Mouse (Mus musculus) heart, embryonic 11.5 days (tissue): ENCODE results near the gene Slc5a5. TPM values are rescaled to one million over a fixed set of nuclear protein-coding genes. Genes with fewer than 3 reads are reported as not detected.

Experiments
- ATAC-seq: fragments of 200-750 bp; cut with Nextera tagmentation; replicated peaks from 2 replicates; pipeline ENCODE4 v1.8.0; 2017; ENCODE audit warnings: moderate library complexity; ENCODE audit not compliant: insufficient number of reproducible peaks, low FRiP score, low TSS enrichment
- H3K27ac ChIP-seq: fragments of 300-500 bp; sonication (generic); 2 replicates; pipeline ENCODE4 v1.5.1; 2014; ENCODE audit warnings: mild to moderate bottlenecking, low read depth, low read length
- H3K27me3 ChIP-seq: fragments of 300-500 bp; sonication (generic); 2 replicates; pipeline ENCODE4 v1.6.1; 2014; ENCODE audit warnings: mild to moderate bottlenecking, low read length, mixed read lengths; ENCODE audit not compliant: control insufficient read depth, insufficient read depth
- H3K36me3 ChIP-seq: fragments of 300-500 bp; sonication (generic); 2 replicates; pipeline ENCODE4 v1.6.1; 2014; ENCODE audit warnings: mild to moderate bottlenecking, low read length, moderate library complexity, mixed read lengths; ENCODE audit not compliant: control insufficient read depth, insufficient read depth
- H3K4me1 ChIP-seq: fragments of 300-500 bp; sonication (generic); 2 replicates; pipeline ENCODE4 v1.6.1; 2014; ENCODE audit warnings: low read length; ENCODE audit not compliant: control insufficient read depth, insufficient read depth
- H3K4me2 ChIP-seq: fragments of 300-500 bp; sonication (generic); 2 replicates; pipeline ENCODE4 v1.6.1; 2014; ENCODE audit warnings: mild to moderate bottlenecking, moderate library complexity
- H3K4me3 ChIP-seq: fragments of 300-500 bp; sonication (generic); 2 replicates; pipeline ENCODE4 v1.5.1; 2014; ENCODE audit warnings: low read depth, low read length
- H3K9ac ChIP-seq: fragments of 300-500 bp; sonication (generic); 2 replicates; pipeline ENCODE4 v1.6.1; 2014; ENCODE audit warnings: mild to moderate bottlenecking, low read depth, low read length, moderate library complexity
- H3K9me3 ChIP-seq: fragments of 300-500 bp; sonication (generic); replicated peaks from 2 replicates; pipeline ENCODE4 v1.6.1; 2016; ENCODE audit warnings: low read length; ENCODE audit not compliant: control insufficient read depth
- WGBS: fragments of 180-500 bp; shearing (Covaris S2); extraction: QIAGEN DNeasy Blood & Tissue Kit; methylation state at CpG from one replicate; pipeline ENCODE4 v1.1.7; 2014; ENCODE audit not compliant: insufficient replicate concordance; 5-methylcytosine and 5-hydroxymethylcytosine counted together
- polyA plus RNA-seq: library from polyadenylated mRNA; unstranded; fragments of >200 nt; fragmentation: Nextera tagmentation; extraction: Ambion mirVana; gene quantifications from 2 replicates; pipeline ENCODE4 v1.2.1, GENCODE M21; 2014

Slc5a5 gene
- 0.06 TPM in 1 of 2 replicates, not detected in the other for polyA plus RNA-seq

GRCm38 (mm10) chr8:70892022-70892895 is at the start of gene Slc5a5:
TSS of gene Slc5a5 (minus strand) at chr8:70892757.
- WGBS: 3% methylated on average over 78 of the region's 80 CpGs
- Histone ChIP-seq H3K9me3 (no peaks in the 10 kb centered on the region), H3K4me2 (peak within 1 kb of the TSS; percentile 52), H3K36me3 (peaks cover 18% of the 10 kb centered on the region), H3K9ac (0 out of 2 replicates have a peak within 1 kb of the TSS, but pooled peaks have one; percentile 30), H3K27ac (no peak within 1 kb of the TSS), H3K27me3 (peaks cover 58% of the 10 kb centered on the region), H3K4me3 (peak within 1 kb of the TSS; percentile 31), H3K4me1 (peaks cover 17% of the 10 kb centered on the region)
- no peak for ATAC-seq

GRCm38 (mm10) chr8:70941478-70941877 is 48.9 kb upstream of the Slc5a5 start:
- no peaks in the 10 kb centered on the region for H3K9me3 ChIP-seq
- no peak overlapping the region for H3K4me3 ChIP-seq
- no peak overlapping the region for H3K9ac ChIP-seq
- no peaks in the 10 kb centered on the region for H3K27me3 ChIP-seq
- no peak for ATAC-seq
- H3K4me2 ChIP-seq: no peak overlapping the region
- WGBS: 70% methylated on average over 2 of the region's 2 CpGs
- no peaks in the 10 kb centered on the region for H3K4me1 ChIP-seq
- H3K27ac ChIP-seq: no peak overlapping the region
- H3K36me3 ChIP-seq: no peaks in the 10 kb centered on the region

- Histone ChIP-seq H3K4me1 (no peaks in the 10 kb centered on the region), H3K9me3 (no peaks in the 10 kb centered on the region), H3K27me3 (no peaks in the 10 kb centered on the region), H3K36me3 (no peaks in the 10 kb centered on the region), H3K4me2 (no peak overlapping the region), H3K27ac (no peak overlapping the region), H3K9ac (no peak overlapping the region), H3K4me3 (no peak overlapping the region)
- WGBS: 82% methylated on average over 6 of the region's 6 CpGs
- ATAC-seq: no peak
These were observed 44.6 kb upstream of the Slc5a5 start for GRCm38 (mm10) chr8:70937200-70937599.

- Histone ChIP-seq H3K27me3 (no peaks in the 10 kb centered on the region), H3K4me3 (no peak overlapping the region), H3K27ac (no peak overlapping the region), H3K4me2 (no peak overlapping the region), H3K4me1 (no peaks in the 10 kb centered on the region), H3K36me3 (no peaks in the 10 kb centered on the region), H3K9ac (no peak overlapping the region), H3K9me3 (no peaks in the 10 kb centered on the region)
- WGBS: 62% methylated on average over 7 of the region's 7 CpGs
- ATAC-seq: no peak
These were observed 42.2 kb upstream of the Slc5a5 start for GRCm38 (mm10) chr8:70934786-70935185.

GRCm38 (mm10) chr8:70933036-70933435 is 40.5 kb upstream of the Slc5a5 start:
- Histone ChIP-seq H3K4me1 (no peaks in the 10 kb centered on the region), H3K27ac (no peak overlapping the region), H3K9me3 (no peaks in the 10 kb centered on the region), H3K4me2 (no peak overlapping the region), H3K36me3 (no peaks in the 10 kb centered on the region), H3K4me3 (no peak overlapping the region), H3K9ac (no peak overlapping the region), H3K27me3 (no peaks in the 10 kb centered on the region)
- WGBS: 87% methylated on average over 4 of the region's 4 CpGs
- ATAC-seq: no peak

GRCm38 (mm10) chr8:70931731-70932130 is 39.2 kb upstream of the Slc5a5 start:
- H3K4me1 ChIP-seq: no peaks in the 10 kb centered on the region
- no peak for ATAC-seq
- no peaks in the 10 kb centered on the region for H3K36me3 ChIP-seq
- H3K4me2 ChIP-seq: no peak overlapping the region
- no peaks in the 10 kb centered on the region for H3K27me3 ChIP-seq
- no peak overlapping the region for H3K27ac ChIP-seq
- no peak overlapping the region for H3K9ac ChIP-seq
- WGBS: 93% methylated on average over 11 of the region's 11 CpGs
- no peak overlapping the region for H3K4me3 ChIP-seq
- H3K9me3 ChIP-seq: no peaks in the 10 kb centered on the region

- no peaks in the 10 kb centered on the region for H3K4me1 ChIP-seq
- H3K4me3 ChIP-seq: no peak overlapping the region
- no peaks in the 10 kb centered on the region for H3K9me3 ChIP-seq
- H3K9ac ChIP-seq: no peak overlapping the region
- 60% methylated on average over 5 of the region's 5 CpGs for WGBS
- no peaks in the 10 kb centered on the region for H3K36me3 ChIP-seq
- no peak overlapping the region for H3K27ac ChIP-seq
- ATAC-seq: no peak
- no peak overlapping the region for H3K4me2 ChIP-seq
- H3K27me3 ChIP-seq: no peaks in the 10 kb centered on the region
These were observed 36.3 kb upstream of the Slc5a5 start for GRCm38 (mm10) chr8:70928778-70929322.

GRCm38 (mm10) chr8:70928096-70928495 is 35.5 kb upstream of the Slc5a5 start:
- Histone ChIP-seq H3K27ac (no peak overlapping the region), H3K36me3 (no peaks in the 10 kb centered on the region), H3K27me3 (no peaks in the 10 kb centered on the region), H3K9me3 (no peaks in the 10 kb centered on the region), H3K4me3 (no peak overlapping the region), H3K4me1 (no peaks in the 10 kb centered on the region), H3K4me2 (no peak overlapping the region), H3K9ac (no peak overlapping the region)
- 84% methylated on average over 3 of the region's 3 CpGs for WGBS
- ATAC-seq: no peak
